Mouse (Mus musculus) kidney, adult 10 weeks (tissue): ENCODE measurements around the gene Gabarap. TPM values are rescaled to one million over a fixed set of nuclear protein-coding genes. Genes with fewer than 3 reads are reported as not detected.

Experiments
- polyA plus RNA-seq: library from polyadenylated mRNA; stranded (reverse); fragments of 350-450 nt; fragmentation: Illumina TruSeq; extraction: RNeasy Lipid Tissue Mini Kit (QIAGEN cat#74804); gene quantifications from one replicate; pipeline ENCODE4 v1.2.3, GENCODE M21; 2014; ENCODE audit warnings: low read depth, low replicate concordance

Gabarap gene
- 681 TPM for polyA plus RNA-seq

DNA sequence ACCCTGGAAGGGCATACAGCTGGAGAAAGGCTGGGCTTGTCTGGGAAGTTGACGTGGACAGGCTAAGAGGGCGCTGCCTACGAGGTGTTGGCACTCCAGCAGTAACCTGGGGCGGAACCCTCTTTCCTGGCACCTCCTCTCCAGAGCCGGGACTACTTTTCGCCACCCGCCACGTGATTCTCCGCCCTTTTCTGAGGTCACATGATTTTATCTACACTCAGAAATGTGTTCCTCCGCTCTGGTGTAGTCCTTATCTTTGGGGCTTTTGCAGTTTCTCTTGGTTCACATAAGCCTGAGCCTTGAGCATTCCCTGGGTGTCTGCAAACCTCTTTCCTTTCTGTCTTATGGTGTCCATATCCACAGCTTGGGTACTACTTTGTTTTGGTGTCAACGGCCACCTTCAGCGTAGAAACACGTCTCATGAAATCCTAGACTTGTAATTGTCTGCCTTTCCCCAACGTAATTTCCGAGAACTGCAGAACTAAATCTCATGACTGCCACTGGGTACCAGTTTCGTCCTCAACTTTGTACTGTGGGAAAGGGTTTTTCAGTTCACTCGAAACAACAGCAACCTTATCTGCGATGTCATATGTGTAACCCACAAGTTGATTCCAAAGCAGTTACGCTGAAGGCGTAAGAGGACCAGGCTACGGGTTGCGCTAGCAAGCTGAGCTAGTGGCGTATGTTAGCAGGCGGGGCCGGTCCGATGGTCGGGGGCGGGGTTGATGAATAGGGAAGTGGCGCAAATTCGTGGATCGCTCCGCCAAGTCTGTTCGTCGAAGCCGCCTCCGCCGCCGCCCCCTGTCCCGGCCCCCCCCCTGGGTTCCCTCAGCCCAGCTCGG lies at the start of gene Gabarap:
Gabarap (plus strand) TSS at position 294 of the 842 bp plus-strand sequence.

DNA sequence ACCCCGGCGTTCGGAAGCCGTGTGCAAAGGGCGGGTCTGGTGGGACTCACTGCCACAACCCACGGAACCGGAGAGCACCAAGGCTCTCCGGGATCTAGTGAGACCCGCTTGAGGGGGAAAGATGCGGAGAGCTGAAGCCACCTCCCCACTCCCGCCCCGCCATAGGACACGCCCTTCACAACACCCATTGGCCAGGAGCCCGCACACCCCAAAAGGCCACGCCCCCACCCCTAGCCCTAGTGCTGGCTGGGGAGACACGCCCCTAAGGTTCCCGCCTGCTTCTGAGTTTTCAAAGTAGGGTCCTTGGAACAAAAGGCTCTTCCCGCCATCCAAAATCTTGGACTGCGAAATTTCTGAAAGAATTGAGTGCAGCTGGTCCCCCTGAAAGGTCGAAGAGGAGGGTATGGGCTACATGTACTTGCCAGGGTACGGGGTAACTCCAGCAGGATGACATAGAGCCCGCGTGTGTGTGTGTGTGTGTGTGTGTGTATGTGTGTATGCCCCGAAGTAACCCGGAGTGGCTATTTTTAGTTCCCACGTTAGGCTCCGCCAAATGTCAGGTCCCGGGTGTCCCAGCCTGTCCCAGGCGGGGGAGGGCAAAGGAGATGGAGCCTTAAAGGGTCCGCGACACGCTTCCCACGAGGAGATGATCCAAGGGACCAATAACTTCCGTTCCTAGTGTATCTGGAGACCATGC lies 42.7 kb upstream of the Gabarap start, which contains the start of gene Slc2a4:
Slc2a4 (minus strand) TSS at position 123 of the 697 bp plus-strand sequence.

DNA sequence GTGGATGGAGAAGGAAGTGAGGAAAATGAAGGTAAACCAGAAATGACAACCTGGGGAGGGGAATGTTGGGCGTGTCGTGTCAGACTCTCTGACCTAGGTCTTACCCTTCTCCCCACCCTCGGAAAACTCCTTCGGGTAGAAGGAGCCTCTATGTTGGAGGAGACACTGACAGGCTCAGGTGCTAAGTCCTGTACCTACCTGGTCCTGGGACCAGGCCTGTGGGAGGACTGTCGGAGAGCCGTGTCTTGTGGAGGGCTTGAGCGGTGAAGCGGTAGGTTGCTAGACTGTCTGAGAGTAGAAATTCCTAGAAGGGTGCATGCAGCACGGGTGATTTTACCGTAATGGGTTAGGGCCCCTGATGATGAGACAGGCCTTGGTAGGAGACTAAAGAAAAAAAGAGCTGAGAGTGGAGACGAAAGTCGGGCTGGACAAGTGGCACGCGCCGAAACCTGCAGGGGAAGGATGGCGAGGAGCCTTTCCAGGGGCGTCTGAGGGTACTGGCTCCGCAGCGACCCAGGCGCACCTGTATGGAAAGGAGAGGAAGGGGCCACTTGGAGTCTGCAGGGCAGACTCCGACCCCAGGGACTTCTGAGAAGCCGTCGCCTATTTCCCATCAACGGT lies 26.2 kb upstream of the Gabarap start, which contains the start of gene Cldn7:
Cldn7 (plus strand) TSS at position 130 of the 621 bp plus-strand sequence.

DNA sequence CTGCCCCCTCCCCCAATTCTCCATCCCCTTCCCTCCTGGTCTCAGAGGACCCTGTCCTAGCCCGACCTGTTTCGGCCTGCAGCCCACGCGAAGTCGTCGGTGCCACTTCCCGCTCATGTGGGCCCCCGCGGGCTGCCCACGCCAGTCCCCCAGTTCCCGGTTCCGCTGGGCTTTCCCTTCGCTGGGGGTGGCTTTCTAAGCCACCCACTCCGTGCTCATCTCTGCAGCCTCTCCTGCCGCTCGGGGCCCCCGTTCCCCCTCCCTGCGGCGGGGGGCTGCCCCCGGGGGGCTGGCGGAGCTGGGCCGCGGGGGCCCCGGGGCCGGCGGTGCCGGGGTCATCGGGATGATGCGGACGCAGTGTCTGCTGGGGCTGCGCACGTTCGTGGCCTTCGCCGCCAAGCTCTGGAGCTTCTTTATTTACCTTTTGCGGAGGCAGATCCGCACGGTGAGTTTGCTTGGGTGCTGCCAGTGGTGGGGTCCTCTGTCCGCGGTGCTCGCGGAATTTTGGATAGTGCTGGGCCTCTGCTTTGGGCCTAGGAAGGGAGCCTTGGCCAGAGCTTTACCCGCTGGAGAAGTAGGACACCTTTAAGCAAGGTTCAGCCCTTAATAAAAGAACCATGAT lies 9.7 kb upstream of the Gabarap start, which contains the start of gene Ctdnep1:
Ctdnep1 (plus strand) TSS at position 16 of the 622 bp plus-strand sequence.

DNA sequence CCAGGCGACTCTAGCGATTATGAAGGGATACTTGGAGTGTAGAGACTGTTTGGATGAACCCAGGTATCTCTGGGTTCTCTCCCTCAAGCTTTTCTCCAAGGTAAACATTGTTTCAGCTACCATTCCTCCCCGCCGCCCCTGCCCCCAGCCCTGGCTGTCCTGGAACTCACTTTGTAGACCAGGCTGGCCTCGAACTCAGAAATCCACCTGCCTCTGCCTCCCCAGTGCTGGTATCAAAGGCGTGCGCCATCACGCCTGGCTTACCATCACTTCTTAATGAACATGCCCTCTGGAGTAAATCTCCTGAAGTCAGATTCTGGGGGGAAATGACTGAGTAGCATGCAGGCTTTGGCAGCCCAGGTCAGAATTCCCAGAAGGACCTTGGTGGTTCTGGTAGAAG lies 8.7 kb upstream of the Gabarap start, which contains the start of gene Elp5:
Elp5 (minus strand) TSS at position 293 of the 400 bp plus-strand sequence.

DNA sequence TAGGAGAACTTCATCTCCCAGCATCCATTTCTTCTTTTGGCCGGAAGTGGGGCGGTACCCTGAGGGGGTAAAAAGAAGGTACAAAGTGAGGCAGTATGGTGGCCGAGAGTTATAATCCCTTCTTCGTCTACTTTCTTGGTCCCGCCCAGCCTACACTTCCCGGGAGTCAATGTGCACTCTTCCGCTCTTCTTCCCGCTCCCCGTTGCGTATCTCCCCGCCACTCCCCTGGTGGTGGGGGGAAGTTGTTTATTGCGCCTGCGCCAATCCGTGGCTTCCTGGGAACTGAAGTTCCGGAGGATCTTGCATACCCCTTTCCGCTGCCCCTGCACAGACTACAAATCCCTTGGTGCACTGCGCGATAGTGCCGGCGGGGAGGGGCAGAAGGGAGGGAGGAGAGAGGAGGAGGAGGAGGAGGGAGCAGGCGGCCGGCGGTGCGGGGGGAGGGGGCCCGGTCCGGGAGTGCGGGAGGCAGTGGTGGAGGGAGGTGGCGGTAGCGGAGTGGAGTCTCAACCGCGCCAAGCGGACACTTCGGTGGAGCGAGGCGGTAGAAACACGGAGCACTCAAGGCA lies 4.5 kb downstream of the Gabarap start, which contains the start of gene Phf23:
Phf23 (plus strand) TSS at position 387 of the 570 bp plus-strand sequence.

DNA sequence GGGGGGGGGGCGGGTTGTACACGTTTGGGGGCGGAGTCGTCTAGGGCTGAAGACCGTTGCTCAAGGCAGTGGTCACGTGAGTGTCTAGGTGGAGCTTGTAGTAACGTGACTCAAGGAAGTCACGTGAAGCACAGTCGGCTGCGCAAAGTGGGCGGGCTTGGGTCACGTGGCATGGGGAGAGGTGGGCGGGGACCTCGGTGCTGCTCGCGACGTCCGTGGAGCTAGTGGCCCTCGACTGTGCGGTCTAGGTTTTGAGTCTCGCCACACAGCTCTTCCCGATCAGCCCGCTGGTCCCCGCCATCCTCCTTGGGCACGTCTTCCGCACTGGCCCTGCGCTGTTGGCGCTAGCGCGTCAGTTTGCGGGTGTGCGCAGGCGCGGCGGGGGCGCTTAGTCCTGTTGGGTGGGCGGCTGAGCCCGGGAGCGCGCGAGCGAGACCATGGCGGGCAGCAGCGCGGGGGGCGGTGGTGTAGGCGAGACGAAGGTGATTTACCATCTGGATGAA lies 9.5 kb downstream of the Gabarap start, which contains the start of gene Dvl2:
Dvl2 (plus strand) TSS at position 200 of the 503 bp plus-strand sequence.

DNA sequence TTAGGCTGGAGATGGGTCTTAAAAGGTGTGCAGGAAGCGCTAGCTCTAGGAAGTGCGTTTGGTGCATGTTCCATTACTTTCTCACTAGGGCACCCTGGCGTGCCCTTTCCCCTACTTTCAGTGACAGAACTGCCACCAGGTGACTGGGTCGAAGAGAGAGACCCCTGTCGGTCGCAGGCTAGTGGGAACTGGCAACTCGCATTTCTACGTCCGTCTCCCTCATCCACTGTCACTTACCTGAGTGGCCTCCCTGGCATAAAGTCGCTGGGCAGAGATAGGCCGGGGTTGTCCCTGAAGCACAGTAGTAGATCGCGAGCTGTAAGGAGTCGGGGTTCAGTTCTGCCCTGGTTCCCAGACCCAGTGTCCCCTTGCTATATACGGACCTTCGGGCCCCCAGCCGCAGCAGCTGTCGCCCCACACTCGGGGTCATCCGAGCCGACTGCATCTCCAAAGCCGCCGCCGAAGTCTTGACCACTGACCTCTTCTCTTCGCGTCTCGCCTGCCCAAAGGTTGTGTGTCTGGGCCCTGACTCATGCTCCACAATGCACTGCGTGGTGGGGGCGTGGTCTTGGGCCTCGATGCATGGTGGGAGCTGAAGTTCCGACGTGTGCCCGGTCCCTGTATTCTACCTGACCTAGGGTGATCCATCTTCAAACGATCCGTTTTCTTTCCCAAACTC lies 24.1 kb downstream of the Gabarap start, which contains the start of gene Acadvl:
Acadvl (minus strand) TSS at position 532 of the 679 bp plus-strand sequence.

DNA sequence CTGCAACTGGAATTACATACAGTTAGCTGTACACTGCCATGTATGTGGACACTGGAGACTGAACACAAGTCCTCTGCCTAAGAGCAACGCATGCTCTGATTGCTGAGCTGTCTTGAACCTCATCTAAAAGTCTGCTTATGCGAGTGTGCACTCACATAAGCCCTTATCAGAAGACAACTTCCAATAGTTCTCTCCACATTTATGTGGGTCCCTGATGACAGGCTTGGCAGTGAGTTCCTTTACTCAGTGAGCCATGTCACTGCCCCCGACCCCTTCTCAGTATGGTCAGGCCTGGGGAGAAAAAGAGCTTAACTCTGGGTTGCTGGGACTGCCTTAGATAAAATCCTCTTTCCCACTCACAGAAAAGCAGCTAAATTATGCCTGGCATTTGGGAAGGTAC lies 25.7 kb downstream of the Gabarap start, which contains the start of gene Dlg4:
Dlg4 (plus strand) TSS at position 274 of the 400 bp plus-strand sequence.

Other genes with a start within 250 kb of the Gabarap start
- 20.8 TPM for gene Polr2a, start 232.5 kb upstream of the Gabarap start, polyA plus RNA-seq
- not detected for gene Slc35g3, start 229.2 kb upstream of the Gabarap start, polyA plus RNA-seq
- gene Zbtb4, start 225.2 kb upstream of the Gabarap start, polyA plus RNA-seq, result 16.5 TPM
- 3.2 TPM for gene Chrnb1, start 195.2 kb upstream of the Gabarap start, polyA plus RNA-seq
- 3.0 TPM for gene Fgf11, start 189.3 kb upstream of the Gabarap start, polyA plus RNA-seq
- gene Tmem102, start 185.5 kb upstream of the Gabarap start, polyA plus RNA-seq, result 6.4 TPM
- gene Gm39566, start 175.8 kb upstream of the Gabarap start, polyA plus RNA-seq, result not detected
- not detected for gene Spem2, start 172.7 kb upstream of the Gabarap start, polyA plus RNA-seq
- gene Spem1, start 169.0 kb upstream of the Gabarap start, polyA plus RNA-seq, result not detected
- gene Nlgn2, start 153.4 kb upstream of the Gabarap start, polyA plus RNA-seq, result 0.20 TPM
- 42.3 TPM for gene Tmem256, start 152.6 kb upstream of the Gabarap start, polyA plus RNA-seq
- 0.77 TPM for gene Plscr3, start 144.8 kb upstream of the Gabarap start, polyA plus RNA-seq
- gene Tnk1, start 132.4 kb upstream of the Gabarap start, polyA plus RNA-seq, result 1.4 TPM
- gene Tmem95, start 113.1 kb upstream of the Gabarap start, polyA plus RNA-seq, result not detected
- 2.0 TPM for gene Kctd11, start 109.7 kb upstream of the Gabarap start, polyA plus RNA-seq
- gene Acap1, start 95.6 kb upstream of the Gabarap start, polyA plus RNA-seq, result not detected
- 1.1 TPM for gene 2810408A11Rik, start 90.2 kb upstream of the Gabarap start, polyA plus RNA-seq
- 3.5 TPM for gene Neurl4, start 90.1 kb upstream of the Gabarap start, polyA plus RNA-seq
- 15.6 TPM for gene Gps2, start 77.3 kb upstream of the Gabarap start, polyA plus RNA-seq
- 156 TPM for gene Eif5a, start 69.2 kb upstream of the Gabarap start, polyA plus RNA-seq
- 12.8 TPM for gene Ybx2, start 55.3 kb upstream of the Gabarap start, polyA plus RNA-seq
- 1.3 TPM for gene Slc2a4, start 43.0 kb upstream of the Gabarap start, polyA plus RNA-seq
- gene Cldn7, start 26.4 kb upstream of the Gabarap start, polyA plus RNA-seq, result 10.0 TPM
- gene Ctdnep1, start 10.0 kb upstream of the Gabarap start, polyA plus RNA-seq, result 38.7 TPM
- gene Elp5, start 8.6 kb upstream of the Gabarap start, polyA plus RNA-seq, result 8.3 TPM
- gene Phf23, start 4.6 kb downstream of the Gabarap start, polyA plus RNA-seq, result 9.9 TPM
- gene Dvl2, start 9.5 kb downstream of the Gabarap start, polyA plus RNA-seq, result 0.57 TPM
- gene Acadvl, start 24.3 kb downstream of the Gabarap start, polyA plus RNA-seq, result 21.1 TPM
- gene Dlg4, start 25.8 kb downstream of the Gabarap start, polyA plus RNA-seq, result 0.53 TPM
- gene Asgr1, start 62.9 kb downstream of the Gabarap start, polyA plus RNA-seq, result not detected
- not detected for gene Asgr2, start 101.5 kb downstream of the Gabarap start, polyA plus RNA-seq
- 5.1 TPM for gene Mgl2, start 139.2 kb downstream of the Gabarap start, polyA plus RNA-seq
- not detected for gene Clec10a, start 165.1 kb downstream of the Gabarap start, polyA plus RNA-seq
- gene Slc16a11, start 221.6 kb downstream of the Gabarap start, polyA plus RNA-seq, result not detected
- 17.3 TPM for gene Slc16a13, start 229.9 kb downstream of the Gabarap start, polyA plus RNA-seq
- 5.3 TPM for gene Bcl6b, start 238.7 kb downstream of the Gabarap start, polyA plus RNA-seq
- 1.1 TPM for gene 0610010K14Rik, start 246.8 kb downstream of the Gabarap start, polyA plus RNA-seq
- 1.6 TPM for gene Gm21988, start 248.7 kb downstream of the Gabarap start, polyA plus RNA-seq
- gene Rnasek, start 248.7 kb downstream of the Gabarap start, polyA plus RNA-seq, result 57.2 TPM